Mouse (Mus musculus) megakaryocyte, embryonic 14.5 days (primary cell): ENCODE results near the gene Glt8d2. TPM values are rescaled to one million over a fixed set of nuclear protein-coding genes. Genes with fewer than 3 reads are reported as not detected.
"Not testable (repeated sequence)": the region's sequence is repeated elsewhere in the genome, so short reads cannot be mapped to it uniquely, and the experiment has no call there.

Experiments
- H3K27me3 ChIP-seq: replicated peaks from 2 replicates; pipeline ENCODE3; 2012; ENCODE audit warnings: inconsistent platforms
- H3K36me3 ChIP-seq: replicated peaks from 2 replicates; pipeline ENCODE3; 2012; ENCODE audit warnings: low read length, inconsistent platforms, mixed read lengths
- H3K4me1 ChIP-seq: 2 replicates; pipeline ENCODE4 v1.6.1; 2012; ENCODE audit warnings: inconsistent platforms
- H3K4me3 ChIP-seq: replicated peaks from 2 replicates; pipeline ENCODE3; 2012; ENCODE audit warnings: moderate library complexity, mild to moderate bottlenecking, inconsistent platforms
- H3K9me3 ChIP-seq: 2 replicates; pipeline ENCODE4 v1.6.1; 2012; ENCODE audit warnings: inconsistent platforms
- FLI1 ChIP-seq: IDR thresholded peaks from 2 replicates; pipeline ENCODE4 v1.6.1; 2012; ENCODE audit warnings: low read length, inconsistent platforms, mixed read lengths
- GATA1 ChIP-seq: IDR thresholded peaks from 3 replicates; pipeline ENCODE4 v1.6.1; 2012; ENCODE audit warnings: mixed read lengths, low read length, inconsistent platforms, borderline replicate concordance
- polyA plus RNA-seq: library from polyadenylated mRNA; stranded (reverse); fragments of >175 nt; gene quantifications from 2 replicates; pipeline ENCODE4 v1.2.3, GENCODE M21; 2012; ENCODE audit warnings: low replicate concordance; ENCODE audit not compliant: insufficient read depth

Glt8d2 gene
- polyA plus RNA-seq, 1 experiment: not detected

GRCm38 (mm10) chr10:82629111-82629585, 61.3 kb downstream of the Glt8d2 start:
- Histone ChIP-seq H3K9me3 (no peaks in the 10 kb centered on the region), H3K27me3 (no peaks in the 10 kb centered on the region), H3K4me1 (peaks cover 31% of the 10 kb centered on the region), H3K4me3 (peak overlapping the region; percentile 96), H3K36me3 (peaks cover 19% of the 10 kb centered on the region)
- no peak for TF ChIP-seq FLI1

- not testable (repeated sequence) for H3K36me3 ChIP-seq, H3K27me3 ChIP-seq, H3K9me3 ChIP-seq
- peaks cover 10% of the 10 kb centered on the region for H3K4me1 ChIP-seq
- peak overlapping the region; percentile 93 for H3K4me3 ChIP-seq
These were observed 66.9 kb downstream of the Glt8d2 start for GRCm38 (mm10) chr10:82623553-82623932.

- Histone ChIP-seq H3K36me3 (peaks cover 3% of the 10 kb centered on the region), H3K4me3 (peak within 1 kb of the TSS; percentile 93), H3K27me3 (no peaks in the 10 kb centered on the region), H3K9me3 (no peaks in the 10 kb centered on the region), H3K4me1 (peaks cover 10% of the 10 kb centered on the region)
- no peak for TF ChIP-seq FLI1
- TF ChIP-seq GATA1: no peak
These were observed 67.5 kb downstream of the Glt8d2 start, which contains the start of gene 1190007I07Rik for GRCm38 (mm10) chr10:82622671-82623552. Gene 1190007I07Rik, minus strand, starts transcription at chr10:82623228.

- TF ChIP-seq GATA1: no peak
- no peak for TF ChIP-seq FLI1
- peaks cover 4% of the 10 kb centered on the region for H3K36me3 ChIP-seq
- peak overlapping the region; percentile 89 for H3K4me3 ChIP-seq
These were observed 68.2 kb downstream of the Glt8d2 start for GRCm38 (mm10) chr10:82622235-82622634.

More at GRCm38 (mm10) chr10:82622235-82622634, 68.2 kb downstream of the Glt8d2 start:
- Histone ChIP-seq H3K9me3 (no peaks in the 10 kb centered on the region), H3K4me1 (peaks cover 10% of the 10 kb centered on the region), H3K27me3 (no peaks in the 10 kb centered on the region)

Other genes with a start within 250 kb of the Glt8d2 start
- not detected in 2 replicates for gene Gm1553, start 198.0 kb downstream of the Glt8d2 start, polyA plus RNA-seq
- gene 1190007I07Rik, start 67.4 kb downstream of the Glt8d2 start, polyA plus RNA-seq: 39.6 and 51.9 TPM in 2 replicates
- gene Tdg, start 60.8 kb downstream of the Glt8d2 start, polyA plus RNA-seq: 1.4 and 4.4 TPM in 2 replicates
- 1.9 and 2.9 TPM in 2 replicates for gene Hcfc2, start 5.5 kb upstream of the Glt8d2 start, polyA plus RNA-seq
- 9.1 and 45.1 TPM in 2 replicates for gene Nfyb, start 73.5 kb upstream of the Glt8d2 start, polyA plus RNA-seq
- 80.6 and 172 TPM in 2 replicates for gene Txnrd1, start 143.3 kb upstream of the Glt8d2 start, polyA plus RNA-seq
- 1.2 TPM in 1 of 2 replicates, not detected in the other for gene Eid3, start 176.0 kb upstream of the Glt8d2 start, polyA plus RNA-seq